Mouse (Mus musculus): ENCODE data around the gene Nrgn. TPM values are rescaled to one million over a fixed set of nuclear protein-coding genes. Genes with fewer than 3 reads are reported as not detected.

The Nrgn gene
- total RNA-seq (2021), result 1 to 10 TPM; 4.5 to 6.1 TPM

- intact Hi-C loops (cut with DNase I), result no loop called here
- DNase-seq, result peak; percentile 71 to 77
Measured at GRCm38 (mm10) chr9:37552536-37553293, at the start of gene Nrgn. Gene Nrgn (minus strand): TSS chr9:37552904.

GRCm38 (mm10) chr9:37600538-37601205 is 48.0 kb upstream of the Nrgn start:
- intact Hi-C loops (cut with DNase I), result no loop called here

GRCm38 (mm10) chr9:37598637-37599036 is 45.9 kb upstream of the Nrgn start:
- intact Hi-C loops (cut with DNase I), result loop anchor here (5.0 kb wide), 1 partner anchor 41 kb away; the partner anchor contains the start of gene Siae
- DNase-seq, result no peak

More at GRCm38 (mm10) chr9:37600538-37601205, 48.0 kb upstream of the Nrgn start:
- no peak for DNase-seq

GRCm38 (mm10) chr9:37595570-37595969 is 42.9 kb upstream of the Nrgn start:
- intact Hi-C loops (cut with DNase I), result loop anchor here (5.0 kb wide), 1 partner anchor 38 kb away; the partner anchor contains the start of gene Siae
- DNase-seq, result no peak

GRCm38 (mm10) chr9:37593690-37594089 is 41.0 kb upstream of the Nrgn start:
- intact Hi-C loops (cut with DNase I), result no loop called here

GRCm38 (mm10) chr9:37592633-37593032 is 39.9 kb upstream of the Nrgn start:
- no peak for DNase-seq

More at GRCm38 (mm10) chr9:37593690-37594089, 41.0 kb upstream of the Nrgn start:
- no peak for DNase-seq

GRCm38 (mm10) chr9:37592025-37592424 is 39.3 kb upstream of the Nrgn start:
- no peak for DNase-seq

More at GRCm38 (mm10) chr9:37592633-37593032, 39.9 kb upstream of the Nrgn start:
- intact Hi-C loops (cut with DNase I), result no loop called here

GRCm38 (mm10) chr9:37590381-37590780 is 37.7 kb upstream of the Nrgn start:
- no peak for DNase-seq
- intact Hi-C loops (cut with DNase I), result no loop called here

More at GRCm38 (mm10) chr9:37592025-37592424, 39.3 kb upstream of the Nrgn start:
- intact Hi-C loops (cut with DNase I), result no loop called here

GRCm38 (mm10) chr9:37586718-37587117 is 34.0 kb upstream of the Nrgn start:
- DNase-seq, result no peak
- intact Hi-C loops (cut with DNase I), result no loop called here

- intact Hi-C loops (cut with DNase I), result no loop called here
- DNase-seq, result no peak
Measured at GRCm38 (mm10) chr9:37583594-37583993, 30.9 kb upstream of the Nrgn start.

GRCm38 (mm10) chr9:37576436-37576930 is 23.8 kb upstream of the Nrgn start:
- DNase-seq, result no peak
- intact Hi-C loops (cut with DNase I), result no loop called here

- intact Hi-C loops (cut with DNase I), result no loop called here
Measured at GRCm38 (mm10) chr9:37572204-37572876, 19.6 kb upstream of the Nrgn start.

GRCm38 (mm10) chr9:37569231-37569835 is 16.6 kb upstream of the Nrgn start:
- no peak for DNase-seq
- intact Hi-C loops (cut with DNase I), result loop anchor here (5.0 kb wide), 1 partner anchor 43 kb away; the partner anchor contains the start of gene Spa17

More at GRCm38 (mm10) chr9:37572204-37572876, 19.6 kb upstream of the Nrgn start:
- DNase-seq, result no peak

- intact Hi-C loops (cut with DNase I), result loop anchor here (5.0 kb wide), 1 partner anchor 44 kb away; the partner anchor contains the start of gene Spa17
- no peak for DNase-seq
Measured at GRCm38 (mm10) chr9:37568605-37569214, 16.0 kb upstream of the Nrgn start.

- intact Hi-C loops (cut with DNase I), result loop anchor here (5.0 kb wide), 1 partner anchor 44 kb away; the partner anchor contains the start of gene Spa17
- peak; percentile 37 to 45 for DNase-seq
Measured at GRCm38 (mm10) chr9:37567892-37568604, 15.3 kb upstream of the Nrgn start.

- intact Hi-C loops (cut with DNase I), result loop anchor here (5.0 kb wide), 1 partner anchor 45 kb away; the partner anchor contains the start of gene Spa17
- DNase-seq, result peak in 1 of 2 experiments; percentile 12
Measured at GRCm38 (mm10) chr9:37567454-37567853, 14.8 kb upstream of the Nrgn start.

- intact Hi-C loops (cut with DNase I), result loop anchor here (5.0 kb wide), 1 partner anchor 45 kb away; the partner anchor contains the start of gene Spa17
- no peak for DNase-seq
Measured at GRCm38 (mm10) chr9:37567019-37567418, 14.3 kb upstream of the Nrgn start.

GRCm38 (mm10) chr9:37563805-37564204 is 11.1 kb upstream of the Nrgn start:
- DNase-seq, result no peak

GRCm38 (mm10) chr9:37560617-37561016 is 7.9 kb upstream of the Nrgn start:
- intact Hi-C loops (cut with DNase I), result no loop called here
- no peak for DNase-seq

More at GRCm38 (mm10) chr9:37563805-37564204, 11.1 kb upstream of the Nrgn start:
- intact Hi-C loops (cut with DNase I), result no loop called here
